In genomic region chr9:102668115-102668514, GRCm38 (mm10) we compare ENCODE assay signal across 17 mouse cellular contexts. TPM values are rescaled to one million over a fixed set of nuclear protein-coding genes. Genes with fewer than 3 reads are reported as not detected.
DNase-seq lines count a peak whose midpoint lies in the region; ATAC-seq and TF ChIP-seq lines count a peak whose summit lies in the region.
"Had no signal": no experiment of that assay in that cellular context is flagged by ENCODE, and none has a peak within 500 bp of the region (broad histone marks: within the 10 kb centered on the region; RNA-seq: fewer than 3 reads in every experiment).

No protein-coding gene starts in this region.

- no peak overlapping the region for H3K4me2 ChIP-seq in forebrain, embryonic 16.5 days (ENCODE audit: low read length)
- no peak overlapping the region for H3K4me2 ChIP-seq in kidney, embryonic 14.5 days (replicated peaks; ENCODE audit: low read depth, low read length)
- no peak overlapping the region for H3K4me2 ChIP-seq in embryonic facial prominence, embryonic 15.5 days (replicated peaks)
- H3K4me2 ChIP-seq: heart, embryonic 15.5 days had no signal

- peak overlapping the region; percentile 79 for H3K27ac ChIP-seq in forebrain, embryonic 10.5 days
- no peak overlapping the region for H3K27ac ChIP-seq in forebrain, embryonic 16.5 days (ENCODE audit: low read length)
- H3K27ac ChIP-seq in kidney, embryonic 14.5 days (ENCODE audit: low read depth, low read length) = no peak overlapping the region
- H3K27ac ChIP-seq in embryonic facial prominence, embryonic 15.5 days (replicated peaks) = peak overlapping the region; percentile 22; the same call in 1 of the 2 replicates
- H3K27ac ChIP-seq: heart, embryonic 15.5 days had no signal

- no peak overlapping the region for H3K9ac ChIP-seq in forebrain, embryonic 16.5 days (replicated peaks; ENCODE audit: low read depth, low read length)
- H3K9ac ChIP-seq in kidney, embryonic 14.5 days (ENCODE audit: low read depth, low read length) = no peak overlapping the region
- no peak overlapping the region for H3K9ac ChIP-seq in embryonic facial prominence, embryonic 15.5 days
- H3K9ac ChIP-seq: heart, embryonic 15.5 days; liver, postnatal 0 days had no signal

- DNase-seq in forebrain, embryonic 10.5 days (ENCODE audit: extremely low spot score, low spot score) = no peak
- DNase-seq in kidney, postnatal 36 days = no peak
- DNase-seq in brain, embryonic 14.5 days (ENCODE audit: low read depth) = peak; percentile 43
- DNase-seq in cerebellum, postnatal 25 days = no peak
- DNase-seq in Muller cell, postnatal 12 days (ENCODE audit: inconsistent ontology term) = no peak
- DNase-seq: adrenal gland, postnatal 25 days; cerebellum, adult 18-20 months; gastrocnemius, postnatal 14 days; heart, postnatal 4 days; kidney, adult 2 months; kidney, postnatal 14 days; liver, postnatal 0 days had no signal

- no peaks in the 10 kb centered on the region for H3K27me3 ChIP-seq in forebrain, embryonic 10.5 days (ENCODE audit: poor library complexity, severe bottlenecking)
- no peaks in the 10 kb centered on the region for H3K27me3 ChIP-seq in forebrain, embryonic 16.5 days (replicated peaks; ENCODE audit: control insufficient read depth, insufficient read depth, low read length)
- H3K27me3 ChIP-seq in kidney, embryonic 14.5 days (ENCODE audit: control insufficient read depth, insufficient read depth, low read length) = no peaks in the 10 kb centered on the region
- H3K27me3 ChIP-seq in embryonic facial prominence, embryonic 15.5 days = no peaks in the 10 kb centered on the region

- no peak for TF ChIP-seq POLR2A in brain, embryonic 14.5 days (IDR thresholded peaks at IDR 0.05; ENCODE audit: borderline replicate concordance, extremely low read depth, insufficient read depth, insufficient read length, poor library complexity, severe bottlenecking)

- H3K36me3 ChIP-seq in forebrain, embryonic 10.5 days (replicated peaks) = no peaks in the 10 kb centered on the region
- H3K36me3 ChIP-seq in forebrain, embryonic 16.5 days (ENCODE audit: control insufficient read depth, insufficient read depth) = no peaks in the 10 kb centered on the region
- no peaks in the 10 kb centered on the region for H3K36me3 ChIP-seq in kidney, embryonic 14.5 days (ENCODE audit: control insufficient read depth, insufficient read depth, low read length)
- H3K36me3 ChIP-seq in embryonic facial prominence, embryonic 15.5 days = no peaks in the 10 kb centered on the region
- H3K36me3 ChIP-seq: heart, embryonic 15.5 days had no signal

- TF ChIP-seq CTCF in brain, embryonic 14.5 days (IDR thresholded peaks at IDR 0.05; ENCODE audit: borderline replicate concordance, extremely low read depth, insufficient read depth, insufficient read length) = no peak

- H3K9me3 ChIP-seq in forebrain, embryonic 10.5 days = no peaks in the 10 kb centered on the region
- H3K9me3 ChIP-seq in forebrain, embryonic 16.5 days (ENCODE audit: control insufficient read depth, low read length) = no peaks in the 10 kb centered on the region
- H3K9me3 ChIP-seq in kidney, embryonic 14.5 days (ENCODE audit: control insufficient read depth, low read length) = no peaks in the 10 kb centered on the region
- H3K9me3 ChIP-seq in embryonic facial prominence, embryonic 15.5 days (replicated peaks) = no peaks in the 10 kb centered on the region
- H3K9me3 ChIP-seq: heart, embryonic 15.5 days had no signal

- no peak overlapping the region for H3K4me3 ChIP-seq in forebrain, embryonic 10.5 days
- H3K4me3 ChIP-seq in forebrain, embryonic 16.5 days (replicated peaks; ENCODE audit: low read length) = no peak overlapping the region
- H3K4me3 ChIP-seq in kidney, embryonic 14.5 days (ENCODE audit: low read length) = no peak overlapping the region
- H3K4me3 ChIP-seq in embryonic facial prominence, embryonic 15.5 days (replicated peaks) = no peak overlapping the region
- H3K4me3 ChIP-seq: heart, embryonic 15.5 days; megakaryocyte, embryonic 14.5 days had no signal

- 54% methylated on average over 6 of the region's 6 CpGs for WGBS in forebrain, embryonic 10.5 days
- WGBS in forebrain, embryonic 16.5 days = 35% methylated on average over 6 of the region's 6 CpGs
- 15% methylated on average over 6 of the region's 6 CpGs for WGBS in kidney, embryonic 14.5 days
- WGBS in embryonic facial prominence, embryonic 15.5 days = 20% methylated on average over 6 of the region's 6 CpGs

- ATAC-seq in forebrain, embryonic 16.5 days = no peak
- peak; percentile 72 for ATAC-seq in kidney, embryonic 14.5 days (ENCODE audit: low FRiP score, low TSS enrichment)
- 0 out of 2 replicates have a peak, but pooled peaks have one; percentile 53 for ATAC-seq in embryonic facial prominence, embryonic 15.5 days (ENCODE audit: insufficient number of reproducible peaks, low FRiP score, low TSS enrichment, low read depth)
- ATAC-seq: liver, postnatal 0 days had no signal

- peaks cover 30% of the 10 kb centered on the region for H3K4me1 ChIP-seq in forebrain, embryonic 10.5 days
- no peaks in the 10 kb centered on the region for H3K4me1 ChIP-seq in forebrain, embryonic 16.5 days (replicated peaks; ENCODE audit: control insufficient read depth, insufficient read depth, low read length)
- H3K4me1 ChIP-seq in kidney, embryonic 14.5 days (ENCODE audit: control insufficient read depth, insufficient read depth, low read length) = 0 out of 2 replicates have a peak, but pooled peaks cover 4% of the 10 kb centered on the region
- H3K4me1 ChIP-seq in embryonic facial prominence, embryonic 15.5 days = 0 out of 2 replicates have a peak, but pooled peaks cover 6% of the 10 kb centered on the region
- H3K4me1 ChIP-seq: megakaryocyte, embryonic 14.5 days had no signal

RNA-seq across cellular contexts. Expression of gene Cep63, which starts 41.8 kb away (rescaled TPM):
- 52.9 and 56.2 TPM in 2 replicates for polyA plus RNA-seq in forebrain, embryonic 10.5 days (2016; fragmentation: Nextera tagmentation; extraction: Ambion mirVana)
- polyA plus RNA-seq in forebrain, embryonic 16.5 days (2015; fragmentation: Nextera tagmentation; extraction: Ambion mirVana) = 43.7 and 50.3 TPM in 2 replicates
- 49.4 and 51.7 TPM in 2 replicates for polyA plus RNA-seq in kidney, embryonic 14.5 days (2014; fragmentation: Nextera tagmentation; extraction: Ambion mirVana)
- polyA plus RNA-seq in brain, embryonic 14.5 days (2012; rRNA removed) = 21.4 and 23.8 TPM in 2 replicates
- 49.0 and 49.3 TPM in 2 replicates for polyA plus RNA-seq in embryonic facial prominence, embryonic 15.5 days (2015; fragmentation: Nextera tagmentation; extraction: Ambion mirVana)

RNA-seq across cellular contexts. Expression of gene Anapc13, which starts 42.0 kb away (rescaled TPM):
- polyA plus RNA-seq in forebrain, embryonic 10.5 days (2016; fragmentation: Nextera tagmentation; extraction: Ambion mirVana) = 158 and 163 TPM in 2 replicates
- polyA plus RNA-seq in forebrain, embryonic 16.5 days (2015; fragmentation: Nextera tagmentation; extraction: Ambion mirVana) = 109 and 111 TPM in 2 replicates
- polyA plus RNA-seq in kidney, embryonic 14.5 days (2014; fragmentation: Nextera tagmentation; extraction: Ambion mirVana) = 197 and 249 TPM in 2 replicates
- 125 and 129 TPM in 2 replicates for polyA plus RNA-seq in brain, embryonic 14.5 days (2012; rRNA removed)
- polyA plus RNA-seq in embryonic facial prominence, embryonic 15.5 days (2015; fragmentation: Nextera tagmentation; extraction: Ambion mirVana) = 182 and 192 TPM in 2 replicates

RNA-seq across cellular contexts. Expression of gene Amotl2, which starts 48.4 kb away (rescaled TPM):
- 49.9 and 51.9 TPM in 2 replicates for polyA plus RNA-seq in forebrain, embryonic 10.5 days (2016; fragmentation: Nextera tagmentation; extraction: Ambion mirVana)
- 53.4 and 62.5 TPM in 2 replicates for polyA plus RNA-seq in forebrain, embryonic 16.5 days (2015; fragmentation: Nextera tagmentation; extraction: Ambion mirVana)
- 20.8 and 30.1 TPM in 2 replicates for polyA plus RNA-seq in kidney, embryonic 14.5 days (2014; fragmentation: Nextera tagmentation; extraction: Ambion mirVana)
- polyA plus RNA-seq in brain, embryonic 14.5 days (2012; rRNA removed) = 53.3 and 83.2 TPM in 2 replicates
- polyA plus RNA-seq in embryonic facial prominence, embryonic 15.5 days (2015; fragmentation: Nextera tagmentation; extraction: Ambion mirVana) = 53.6 and 53.7 TPM in 2 replicates

Comparison
In these comparisons a context has a peak if more than half of its experiments do, and no peak if none do; other contexts are left out.
1. H3K27ac ChIP-seq: peak in forebrain, embryonic 10.5 days (single experiment) and embryonic facial prominence, embryonic 15.5 days (single experiment); none in forebrain, embryonic 16.5 days (single experiment) and kidney, embryonic 14.5 days (single experiment).